Mouse (Mus musculus) testis, adult 2 months (tissue): ENCODE measurements at regions not wholly inside any gene's neighbourhood (a gene's known extent, or its start where the extent isn't known, plus 50 kb on each side); places are given as distances from the start of the nearest gene placed in this dataset.

Experiments
- CTCF ChIP-seq: fragments of 200-500 bp; IDR thresholded peaks from 2 replicates; pipeline ENCODE4 v1.5.1; 2012; ENCODE audit warnings: low read depth, mild to moderate bottlenecking, inconsistent platforms, low read length, moderate library complexity; ENCODE audit not compliant: control insufficient read depth, insufficient read depth, insufficient replicate concordance
- POLR2A ChIP-seq: fragments of 200-500 bp; IDR thresholded peaks from 2 replicates; pipeline ENCODE4 v1.6.1; 2012; ENCODE audit warnings: low read depth, mild to moderate bottlenecking, inconsistent platforms, low read length, moderate library complexity; ENCODE audit not compliant: control insufficient read depth

GRCm38 (mm10) chr5:111968701-111969100 is 235.0 kb downstream of the Gm26897 start:
- no peak for TF ChIP-seq POLR2A
- TF ChIP-seq CTCF: no peak
